Mouse (Mus musculus): ENCODE results near the gene Hspb3.

GRCm38 (mm10) chr13:113699415-113699873 is 36.0 kb upstream of the Hspb3 start:
- TF ChIP-seq CTCF (IDR thresholded peaks at IDR 0.05; ENCODE audit: low read depth, low read length) (no peak), POLR2A (IDR thresholded peaks at IDR 0.05; ENCODE audit: borderline replicate concordance, low read depth, low read length) (no peak)

All from bone marrow macrophage, adult 2 months (primary cell).